Mouse (Mus musculus) frontal cortex, postnatal 14 days (tissue): ENCODE results near the gene Sag.

Source experiments
- DNase-seq, 2 experiments: peaks; one replicate each; pipeline ENCODE4 v3.0.0; 2022; ENCODE audit warnings: low spot score in 2 of 2

Sag gene

DNA sequence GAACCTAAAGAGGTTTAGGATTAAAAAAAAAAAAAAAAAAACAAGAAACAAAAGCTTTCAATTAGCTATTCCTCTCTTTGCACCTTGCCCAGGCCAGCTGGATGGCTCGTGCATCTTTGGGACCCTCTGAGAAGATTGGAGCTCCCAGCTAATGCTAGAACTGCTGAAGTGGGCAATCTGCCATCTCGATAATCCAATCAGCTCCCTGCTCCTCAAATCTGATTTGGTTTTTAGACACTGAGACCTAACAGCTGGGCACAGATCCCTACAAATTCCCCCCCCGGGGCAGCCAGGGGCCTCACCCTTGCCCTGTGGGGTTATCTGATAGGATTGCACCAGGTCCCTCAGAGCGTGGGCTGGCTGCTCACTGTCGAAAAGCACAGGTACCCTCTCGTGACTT, at the start of gene Sag:
Sag (plus strand) TSS at position 105 of the 400 bp plus-strand sequence.
- DNase-seq = no peak

GRCm38 (mm10) chr1:87755641-87756470, 47.6 kb upstream of the Sag start, which contains the start of gene Atg16l1:
Gene Atg16l1 (plus strand): TSS chr1:87755870.
- DNase-seq = peak; percentile 91 to 94

- DNase-seq = no peak
Measured at GRCm38 (mm10) chr1:87763821-87764220, 39.7 kb upstream of the Sag start.

- no peak for DNase-seq
Measured at GRCm38 (mm10) chr1:87765741-87766140, 37.7 kb upstream of the Sag start.

DNA sequence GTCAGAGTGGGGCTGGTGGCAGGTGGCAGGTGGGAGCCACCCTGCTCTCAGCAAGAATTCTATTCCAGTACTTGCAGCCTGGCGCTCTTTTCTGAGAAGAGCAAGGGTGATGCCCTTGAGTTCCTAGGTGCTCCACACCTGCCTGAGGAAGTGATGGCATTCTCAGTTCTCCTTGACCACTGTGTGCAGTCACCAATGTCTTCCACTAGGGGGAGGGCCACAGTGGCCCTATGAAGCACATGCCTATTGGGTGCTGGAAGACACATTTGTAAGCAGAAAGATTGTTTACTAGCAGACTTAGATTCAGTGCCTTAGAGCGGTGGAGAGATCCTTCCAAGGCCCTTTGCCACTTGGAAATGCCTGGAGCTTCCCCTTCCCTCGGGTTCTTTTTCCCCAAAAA, 37.2 kb upstream of the Sag start:
- DNase-seq = no peak

DNA sequence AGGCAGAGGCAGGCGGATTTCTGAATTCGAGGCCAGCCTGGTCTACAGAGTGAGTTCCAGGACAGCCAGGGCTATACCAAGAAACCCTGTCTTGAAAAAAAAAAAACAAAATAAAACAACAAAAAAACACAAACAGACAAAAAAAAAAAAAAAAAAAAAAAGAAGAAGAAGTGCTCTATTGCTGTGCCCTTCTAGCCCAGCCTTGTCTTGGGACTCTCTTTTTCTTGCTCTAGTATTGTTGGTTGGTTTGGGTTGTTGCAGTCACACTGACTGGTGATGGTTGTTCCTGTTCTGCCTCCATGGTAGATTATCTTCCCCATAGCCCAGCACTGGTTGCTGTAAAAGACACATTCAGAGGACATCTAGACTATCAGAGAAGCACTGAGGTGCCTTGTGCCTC, 34.2 kb upstream of the Sag start:
- DNase-seq = no peak

GRCm38 (mm10) chr1:87770486-87770885, 33.0 kb upstream of the Sag start:
- DNase-seq = no peak

DNA sequence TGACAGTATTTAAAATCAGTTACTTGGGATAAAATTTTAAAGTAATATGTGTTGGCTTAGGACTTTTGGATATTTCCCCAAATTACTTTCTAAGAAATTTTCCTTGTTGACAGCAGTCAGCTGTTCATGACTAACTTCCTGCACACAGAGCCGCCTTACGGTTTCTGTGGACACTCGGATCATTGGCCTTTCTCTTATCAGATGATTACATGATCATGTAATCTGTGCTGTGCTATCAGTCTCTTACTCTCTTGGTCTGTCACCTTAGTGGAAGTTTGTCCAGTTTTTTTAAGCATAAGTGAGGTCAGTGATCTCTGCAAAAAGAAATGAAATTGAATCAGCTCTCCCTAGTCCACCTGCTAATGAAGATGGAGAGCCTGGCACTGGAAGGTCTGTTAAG, 31.8 kb upstream of the Sag start:
- DNase-seq = no peak

DNA sequence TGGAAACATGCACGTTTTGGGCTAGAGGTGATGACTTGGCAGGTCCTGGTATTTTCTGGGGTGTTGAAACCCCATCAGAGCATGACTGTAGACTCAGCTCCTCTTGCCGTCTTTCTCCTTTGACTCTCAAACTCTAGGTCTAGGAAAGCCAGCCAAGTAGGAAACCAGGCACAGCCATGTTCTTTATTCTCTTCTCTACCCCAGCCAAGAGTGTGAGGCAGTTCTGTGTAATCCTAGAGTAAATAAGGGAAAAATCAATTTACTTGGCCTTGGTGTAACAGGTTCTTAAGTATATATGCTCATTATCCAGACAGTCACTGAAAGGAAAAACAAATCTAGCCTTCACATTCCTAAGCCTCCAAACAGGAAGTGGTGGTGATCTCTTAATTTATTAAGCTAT, 30.1 kb upstream of the Sag start:
- no peak for DNase-seq

GRCm38 (mm10) chr1:87774845-87775244, 28.6 kb upstream of the Sag start:
- no peak for DNase-seq

DNA sequence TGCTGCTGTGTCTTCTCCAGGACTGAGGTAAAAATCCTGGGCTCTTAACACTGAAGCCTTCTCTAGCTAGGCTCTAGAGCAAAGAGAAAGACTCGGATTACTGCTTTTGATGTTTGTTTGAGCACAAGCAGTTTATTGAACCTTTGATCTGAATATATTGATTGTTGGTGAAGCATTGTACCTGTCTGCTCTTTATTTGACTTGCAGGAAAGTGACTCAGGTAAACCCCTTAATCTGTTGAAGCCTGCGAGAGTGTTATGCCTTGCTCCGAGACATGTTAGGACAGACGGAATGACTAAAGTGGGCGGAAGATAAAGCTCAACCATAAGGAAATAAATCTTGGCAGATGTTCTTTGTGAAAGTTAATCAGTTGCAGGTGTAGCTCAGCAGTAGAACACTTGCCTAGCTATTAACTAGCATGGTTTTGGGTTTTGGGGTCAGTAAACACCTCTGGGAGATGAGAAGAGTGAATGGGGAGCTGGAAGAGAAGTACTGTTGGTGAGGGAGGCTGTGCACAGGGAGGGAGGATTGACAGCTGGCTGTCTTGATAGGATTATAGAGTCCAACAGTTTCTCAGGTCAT, 24.2 kb upstream of the Sag start:
- DNase-seq = no peak

GRCm38 (mm10) chr1:87785703-87786102, 17.8 kb upstream of the Sag start:
- DNase-seq = no peak

- DNase-seq = peak; percentile 50 to 69
Measured at GRCm38 (mm10) chr1:87786251-87786650, 17.2 kb upstream of the Sag start.

- no peak for DNase-seq
Measured at GRCm38 (mm10) chr1:87789665-87790064, 13.8 kb upstream of the Sag start.

DNA sequence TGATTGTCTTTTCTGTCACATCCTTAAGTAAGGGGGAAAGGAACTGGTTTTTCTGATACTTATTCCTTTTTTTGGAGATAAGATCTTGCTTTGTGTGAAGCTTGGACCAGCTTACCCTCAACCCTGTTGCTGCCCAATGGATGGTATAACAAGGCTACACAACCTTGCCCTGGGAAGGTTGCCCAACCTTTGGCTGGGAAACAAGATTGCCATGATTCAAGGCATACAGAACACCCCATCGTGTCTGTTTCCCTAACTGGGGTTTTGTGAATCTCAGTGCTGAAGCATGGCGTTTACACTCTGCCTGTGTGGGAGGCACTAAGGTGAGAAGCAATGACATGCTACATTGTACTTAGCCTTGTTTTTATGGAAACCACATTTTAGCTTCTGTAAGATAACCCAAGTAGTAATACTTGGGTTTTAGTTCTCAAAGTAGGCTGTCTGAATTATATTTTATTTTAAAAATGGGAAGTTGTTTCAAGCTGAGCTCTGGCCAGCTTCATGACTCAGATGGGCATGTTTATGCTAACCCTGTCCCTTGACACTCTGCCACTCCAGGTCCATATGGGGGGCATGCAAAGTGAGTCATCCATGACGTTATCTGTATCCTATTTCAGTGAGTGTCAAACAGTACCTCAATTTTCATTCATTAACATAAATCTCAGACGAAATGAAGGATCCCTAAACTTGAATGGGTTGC, 10.9 kb upstream of the Sag start:
- DNase-seq = no peak

- no peak for DNase-seq
Measured at GRCm38 (mm10) chr1:87793138-87793449, 10.4 kb upstream of the Sag start.

- no peak for DNase-seq
Measured at GRCm38 (mm10) chr1:87797702-87798101, 5.8 kb upstream of the Sag start.

DNA sequence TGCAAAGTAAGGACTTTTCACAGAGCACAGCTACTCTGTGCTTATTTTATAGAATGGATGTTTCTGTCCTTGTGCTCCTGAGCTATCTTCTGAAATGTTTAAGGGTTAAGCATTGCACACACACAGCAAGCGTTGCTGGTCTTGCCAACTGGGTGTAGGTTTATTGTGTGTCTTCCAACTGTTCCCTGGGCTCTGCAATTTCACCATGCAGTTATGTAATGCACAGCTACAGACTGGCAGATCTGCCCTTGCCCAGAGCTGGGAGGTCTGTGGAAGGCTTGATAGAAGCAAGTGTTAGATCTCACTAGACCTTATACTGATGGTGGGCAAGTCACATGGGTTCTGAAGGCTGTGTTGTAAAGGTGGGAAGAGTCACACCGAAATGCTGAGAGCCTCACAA, 5.2 kb upstream of the Sag start:
- no peak for DNase-seq

DNA sequence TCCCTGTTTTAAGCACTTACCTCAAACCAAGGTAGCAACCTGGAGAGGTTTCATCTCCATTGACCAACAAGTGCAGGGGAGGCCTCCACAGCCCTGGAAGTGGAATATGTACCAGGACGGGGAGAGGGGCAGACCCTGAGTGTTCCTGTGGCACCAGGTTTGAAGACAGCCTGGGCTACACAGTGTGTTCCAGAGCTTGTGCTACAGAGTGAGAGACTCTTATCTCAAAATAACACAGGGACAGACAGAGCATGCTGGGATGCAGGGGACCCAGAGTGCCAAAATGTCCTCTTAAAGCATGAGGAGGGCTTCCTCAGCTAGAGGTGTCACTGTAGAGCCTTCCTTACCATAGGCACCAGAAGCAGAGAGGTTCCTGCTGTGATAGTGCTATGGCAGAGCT, 4.3 kb downstream of the Sag start:
- no peak for DNase-seq

GRCm38 (mm10) chr1:87811391-87811790, 7.9 kb downstream of the Sag start:
- DNase-seq = no peak

- DNase-seq = no peak
Measured at GRCm38 (mm10) chr1:87812061-87812460, 8.6 kb downstream of the Sag start.

DNA sequence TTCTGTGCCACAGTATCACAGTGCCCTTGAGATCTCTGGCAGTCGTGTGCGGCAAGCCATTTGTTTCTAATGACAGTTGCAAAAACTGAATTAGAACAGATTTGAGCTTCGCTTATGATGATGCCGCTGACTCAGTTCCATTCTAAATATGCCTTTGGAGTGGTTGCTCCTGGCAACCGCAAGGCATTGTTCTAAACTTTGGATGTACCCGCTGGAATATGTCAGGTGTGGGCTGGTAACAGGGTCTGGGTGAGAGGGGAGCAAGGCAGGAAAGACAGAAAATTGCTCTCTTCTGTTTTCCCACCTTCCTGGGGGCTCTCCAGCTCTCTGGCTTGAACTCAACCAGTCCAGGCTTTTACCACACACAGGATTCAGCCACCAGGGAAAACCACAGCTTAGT, 9.7 kb downstream of the Sag start:
- peak; percentile 40 to 46 for DNase-seq

DNA sequence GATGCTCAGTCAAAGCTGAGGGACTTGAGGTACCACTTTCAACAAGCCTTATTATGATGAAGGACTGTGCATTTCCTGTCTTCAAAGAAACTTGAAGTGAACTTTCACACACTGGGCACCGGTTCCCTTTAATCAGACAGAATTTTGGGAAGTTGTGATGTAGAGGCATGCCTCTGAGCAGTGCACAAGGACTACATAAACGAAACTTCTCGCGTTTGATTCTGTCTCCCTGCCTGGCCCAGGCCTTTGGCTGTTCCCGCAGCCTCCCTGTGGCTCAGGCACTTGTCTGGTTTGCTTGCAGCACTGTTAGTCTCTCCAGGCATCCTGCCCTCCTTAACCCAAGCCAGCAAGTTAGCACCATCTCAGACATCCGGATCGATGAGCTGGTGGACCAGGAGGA, 10.2 kb downstream of the Sag start:
- DNase-seq = no peak
